Mouse (Mus musculus) frontal cortex, adult 2 months (tissue): ENCODE data around the gene Prtn3. TPM values are rescaled to one million over a fixed set of nuclear protein-coding genes. Genes with fewer than 3 reads are reported as not detected.

ENCODE experiments used
- DNase-seq, 2 experiments: peaks; one replicate each; pipeline ENCODE4 v3.0.0; 2022; ENCODE audit warnings: low spot score in 1 of 2; ENCODE audit errors: extremely low spot score in 1 of 2
- polyA plus RNA-seq: library from polyadenylated mRNA; depleted of rRNA; stranded (reverse); fragments of >200 nt; gene quantifications from 2 replicates; pipeline ENCODE4 v1.2.3, GENCODE M21; 2012

Gene Prtn3
- polyA plus RNA-seq, 1 experiment = 5.8 TPM

DNA sequence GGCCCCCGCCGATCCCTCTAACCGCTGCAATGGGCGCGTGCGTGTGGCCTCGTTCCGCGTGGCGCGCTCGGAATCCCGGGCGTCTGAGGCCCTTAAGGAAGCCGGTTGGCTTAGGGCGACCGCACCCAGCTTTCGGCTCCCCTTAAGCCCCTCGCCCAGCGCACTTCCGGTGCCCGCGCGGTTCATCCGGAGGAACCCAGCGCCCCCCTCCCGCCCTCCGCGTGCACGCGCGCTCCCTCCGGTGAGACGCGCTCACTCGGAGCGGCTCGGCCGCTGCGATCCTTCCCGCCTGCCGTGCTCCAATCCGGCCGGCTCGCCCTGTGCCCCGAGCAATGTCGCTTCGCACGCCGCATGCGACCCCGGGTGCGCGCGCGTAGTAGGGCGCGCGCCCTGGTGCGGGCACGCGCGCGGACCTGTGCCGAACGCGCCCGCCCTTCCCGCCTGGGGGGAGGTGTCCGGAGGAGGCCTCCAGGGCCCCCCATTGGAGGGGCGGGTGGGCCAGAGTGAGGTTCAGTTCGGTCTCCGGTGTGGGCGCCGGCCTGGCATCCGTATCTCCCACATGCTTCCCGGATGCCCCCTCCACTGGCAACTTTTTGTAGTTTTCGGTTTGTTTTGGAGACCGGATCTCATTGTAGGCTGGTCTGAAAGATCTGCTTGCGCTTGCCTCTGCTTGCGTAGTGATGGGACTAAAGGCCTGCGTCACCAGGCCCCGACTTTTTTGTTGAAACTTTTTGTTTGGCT, 19.3 kb upstream of the Prtn3 start:
- DNase-seq = no peak

DNA sequence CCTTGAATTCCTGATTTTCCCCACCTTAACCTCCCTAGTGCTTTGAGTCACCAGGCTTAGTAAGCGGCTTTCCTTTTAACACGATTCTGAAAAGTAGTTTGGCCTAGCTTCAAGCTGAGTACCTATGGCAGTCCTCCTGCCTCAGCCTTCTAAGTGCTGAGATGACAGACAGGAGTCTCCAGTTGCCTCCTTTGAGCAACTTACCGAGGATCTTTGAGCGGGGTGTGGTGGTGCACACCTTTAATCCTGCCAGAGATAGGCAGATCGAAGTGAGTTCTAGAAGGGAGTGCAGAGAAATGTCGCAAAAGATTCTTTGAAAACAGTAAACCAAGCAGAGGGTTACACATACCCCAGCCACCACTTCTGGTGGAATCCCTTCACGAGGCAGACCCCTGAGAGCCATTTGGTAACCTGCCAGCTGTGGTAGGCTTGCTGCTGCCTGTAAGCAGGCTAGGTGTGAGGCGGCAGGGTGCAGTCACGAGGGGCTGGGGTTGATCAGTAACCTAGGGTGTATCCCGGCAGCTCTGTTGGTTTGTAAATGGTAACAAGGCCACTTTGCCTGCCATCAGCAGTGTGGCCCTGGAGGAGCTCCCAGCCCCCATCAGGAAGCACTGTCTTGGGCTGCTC, 18.6 kb upstream of the Prtn3 start:
- DNase-seq = no peak

DNA sequence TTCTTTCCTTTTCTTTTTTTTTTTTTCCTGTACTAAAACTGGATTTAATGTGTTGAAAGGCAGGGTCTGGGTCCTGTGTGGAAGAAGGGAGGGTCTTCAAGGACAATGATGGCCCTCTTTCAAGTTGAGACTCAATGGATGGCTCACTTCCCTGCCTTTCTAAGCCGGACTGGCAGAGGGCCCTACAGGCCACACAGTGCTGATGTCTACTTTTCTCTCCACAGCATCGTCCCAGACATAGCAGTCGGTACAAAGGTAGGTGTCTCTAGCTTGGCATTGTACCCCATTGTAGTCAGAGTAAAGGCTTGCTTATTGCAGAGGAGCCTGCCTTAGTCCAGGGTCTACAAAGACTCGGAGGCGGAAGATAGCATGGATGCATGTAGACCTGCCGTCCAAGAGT, 18.0 kb upstream of the Prtn3 start:
- DNase-seq = no peak

DNA sequence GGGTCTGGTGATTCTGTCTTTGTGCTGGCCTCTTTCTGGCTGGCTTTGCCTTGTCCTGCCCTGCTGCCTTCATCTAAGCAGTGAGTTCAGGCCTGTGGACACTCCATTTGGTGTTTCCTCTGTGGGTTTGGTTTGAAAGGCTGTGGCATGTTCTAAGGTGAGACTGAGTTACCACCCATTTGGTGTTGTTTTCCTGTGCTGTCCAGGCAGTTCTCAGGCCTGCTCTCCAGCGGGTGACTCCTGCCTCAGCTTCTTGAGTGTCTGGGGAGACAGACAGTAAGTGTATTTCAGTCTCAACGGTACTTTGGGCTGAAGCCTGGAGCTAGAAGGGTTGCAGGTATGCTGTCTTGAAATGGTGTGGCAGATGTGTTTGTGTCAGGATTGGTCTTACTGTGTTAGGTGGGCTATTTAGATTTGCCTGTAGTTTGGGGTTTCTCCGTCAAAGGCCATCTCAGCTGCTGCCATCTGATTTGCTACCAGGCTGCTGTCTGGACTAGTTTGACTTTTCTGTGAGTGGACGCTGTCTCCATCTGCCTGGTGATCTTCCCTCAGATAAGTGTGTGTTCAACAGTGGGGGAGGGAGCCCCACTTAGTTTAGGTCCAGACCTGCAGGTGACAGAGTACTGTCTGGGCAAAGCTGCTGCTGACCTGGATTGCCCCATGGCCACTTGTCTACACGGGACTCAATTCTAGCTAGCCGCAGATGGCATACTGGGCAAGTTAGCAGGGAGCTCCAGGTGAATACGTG, 17.4 kb upstream of the Prtn3 start:
- DNase-seq = no peak

DNA sequence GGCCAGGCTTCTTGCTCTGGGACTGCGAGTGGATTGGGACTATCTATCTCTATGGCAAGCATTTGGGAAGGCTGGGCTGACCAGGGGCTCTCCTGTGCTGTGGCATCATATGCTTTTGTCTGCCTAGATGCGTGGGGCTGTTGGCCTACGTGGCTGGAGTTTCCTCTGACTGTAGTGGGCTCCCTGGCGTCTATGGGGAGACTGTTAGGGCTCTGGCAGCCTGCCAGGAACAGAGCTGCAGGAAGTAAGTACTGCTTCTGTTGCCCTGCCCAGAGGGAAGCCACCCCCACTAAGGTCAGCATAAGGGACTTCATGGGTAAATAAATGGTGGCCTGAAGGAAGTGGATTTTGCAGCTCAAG, 16.8 kb upstream of the Prtn3 start:
- DNase-seq = no peak

DNA sequence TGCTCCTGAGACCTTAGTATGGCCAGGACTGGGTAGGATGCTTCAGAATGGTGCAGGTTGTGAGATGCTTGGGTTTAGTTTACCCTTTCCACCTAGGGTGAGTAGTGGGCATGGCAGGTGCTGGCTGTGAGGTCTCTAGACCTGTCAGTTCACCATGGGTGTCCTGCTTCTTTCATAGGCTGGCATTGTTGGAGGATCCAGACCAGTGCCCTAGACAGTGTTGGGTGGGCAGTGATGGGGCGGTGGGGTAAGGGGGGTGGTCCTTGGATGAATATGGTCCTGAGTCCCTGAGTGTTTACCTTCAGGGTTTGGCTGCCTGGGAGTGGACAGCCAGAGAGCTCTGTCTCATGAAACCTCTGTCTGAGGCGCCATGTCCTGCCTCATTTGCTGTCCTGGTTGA, 16.4 kb upstream of the Prtn3 start:
- no peak for DNase-seq

DNA sequence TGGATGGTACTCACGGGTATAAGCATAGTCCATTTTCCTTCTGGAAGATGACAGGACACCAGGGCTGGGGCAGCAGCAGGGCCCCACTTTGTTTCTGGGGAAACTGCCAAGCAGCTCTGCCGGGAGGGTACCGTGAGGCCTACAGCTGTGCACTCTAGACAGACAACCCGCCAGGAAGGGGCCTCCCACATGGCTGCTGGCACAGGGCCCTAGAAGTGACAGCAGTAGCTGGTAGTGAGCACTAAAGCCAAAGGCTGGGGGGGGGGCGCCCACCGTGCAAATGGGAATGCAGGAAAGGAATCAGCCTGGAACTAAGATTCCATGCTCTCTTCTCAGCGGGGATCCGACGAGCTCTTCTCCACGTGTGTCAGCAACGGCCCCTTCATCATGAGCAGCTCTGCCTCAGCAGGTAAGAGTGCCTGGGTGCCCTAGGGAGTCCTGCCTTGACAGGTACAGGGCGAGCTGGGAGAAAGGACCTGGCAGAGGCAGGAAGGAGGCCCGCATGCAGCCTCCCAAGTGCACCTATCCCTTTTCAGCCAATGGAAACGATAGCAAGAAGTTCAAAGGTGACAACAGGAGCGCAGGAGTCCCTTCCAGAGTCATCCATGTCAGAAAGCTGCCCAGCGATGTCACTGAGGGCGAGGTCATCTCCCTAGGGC, 15.7 kb upstream of the Prtn3 start:
- DNase-seq = peak; percentile 71 to 82

DNA sequence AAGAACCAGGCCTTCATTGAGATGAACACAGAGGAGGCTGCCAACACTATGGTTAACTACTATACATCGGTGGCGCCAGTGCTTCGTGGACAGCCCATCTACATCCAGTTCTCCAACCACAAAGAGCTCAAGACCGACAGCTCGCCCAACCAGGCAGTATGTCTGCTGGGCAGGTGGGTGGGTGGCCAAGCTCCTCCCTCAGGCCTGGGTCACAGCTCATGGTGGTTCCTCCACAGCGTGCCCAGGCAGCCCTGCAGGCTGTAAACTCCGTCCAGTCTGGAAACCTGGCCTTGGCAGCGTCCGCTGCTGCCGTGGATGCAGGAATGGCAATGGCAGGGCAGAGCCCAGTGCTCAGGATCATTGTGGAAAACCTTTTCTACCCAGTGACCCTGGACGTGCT, 15.2 kb upstream of the Prtn3 start:
- DNase-seq = no peak

DNA sequence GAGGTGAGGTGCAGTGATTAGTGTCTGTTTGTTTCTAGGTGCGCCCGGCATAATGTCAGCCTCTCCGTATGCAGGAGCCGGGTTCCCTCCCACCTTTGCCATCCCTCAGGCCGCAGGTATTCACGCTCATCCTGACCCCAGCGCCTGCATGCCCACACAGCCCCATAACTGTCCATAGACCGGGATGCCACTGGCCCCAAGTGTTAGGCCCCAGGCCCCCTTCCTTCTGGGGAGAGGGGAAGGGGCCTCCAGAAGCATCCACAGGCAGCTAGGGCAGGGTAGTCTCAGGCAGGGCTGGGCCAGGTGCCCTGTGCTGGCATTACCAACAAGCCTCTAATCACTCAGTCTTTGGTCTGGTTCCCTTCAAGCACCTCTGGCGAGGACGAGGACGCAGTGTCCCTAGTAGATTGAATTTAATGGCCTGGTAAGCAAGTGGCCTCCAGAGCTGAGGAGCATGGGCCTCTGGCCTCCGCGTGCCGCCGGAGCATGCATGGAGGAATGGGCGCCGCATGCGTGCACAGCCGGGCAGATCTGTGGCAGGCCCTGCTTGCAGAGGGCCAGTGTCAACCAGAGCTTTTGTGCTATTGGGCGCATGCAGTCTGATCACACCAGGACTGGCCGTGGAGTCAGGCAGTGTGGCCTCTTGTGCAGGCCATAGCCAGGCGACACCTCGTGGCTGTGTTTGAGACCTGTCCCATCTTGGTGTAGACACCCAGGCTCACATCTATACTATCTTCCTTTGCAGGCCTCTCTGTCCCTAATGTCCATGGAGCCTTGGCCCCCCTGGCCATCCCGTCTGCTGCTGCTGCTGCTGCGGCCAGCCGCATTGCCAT, 14.0 kb upstream of the Prtn3 start:
- DNase-seq = no peak

DNA sequence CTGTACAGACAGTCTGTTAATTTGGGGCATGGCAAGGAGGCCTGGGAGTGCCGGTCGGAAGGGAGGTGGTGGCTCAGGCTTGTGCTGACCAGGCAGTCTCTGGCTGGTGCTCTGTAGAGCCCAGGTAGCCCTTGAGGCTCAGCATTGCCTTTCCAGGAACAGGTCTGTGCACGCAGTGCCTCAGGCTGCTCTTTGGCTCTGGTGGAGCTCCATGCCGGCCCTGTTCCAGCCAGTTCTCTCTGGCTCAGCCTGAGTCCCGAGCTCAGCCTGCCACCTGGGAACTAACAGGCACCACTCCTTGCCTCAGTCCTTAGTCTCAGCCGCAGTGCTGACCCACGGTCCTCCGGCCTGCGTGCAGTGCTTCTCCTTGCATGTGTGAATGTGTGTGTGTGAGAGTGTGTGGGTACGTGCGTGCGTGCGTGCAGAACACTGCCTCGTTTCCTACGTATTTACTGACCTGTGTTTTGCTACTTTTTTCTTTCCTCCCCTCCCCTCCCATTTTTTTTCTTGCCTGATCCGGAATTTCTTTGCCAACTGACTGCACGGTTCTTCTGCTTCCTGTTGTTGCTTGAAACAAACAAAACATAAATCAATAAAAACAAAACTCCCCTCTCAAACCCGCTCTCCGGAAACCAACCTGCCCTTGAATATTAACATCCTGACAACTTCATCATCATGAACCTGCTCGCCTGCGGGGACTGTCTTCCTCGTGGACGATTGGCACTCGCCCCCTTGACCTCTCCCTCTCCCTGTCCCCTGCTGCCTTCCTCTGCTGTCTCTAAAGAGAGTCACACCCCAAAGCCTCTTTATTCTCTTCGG, 12.8 kb upstream of the Prtn3 start:
- no peak for DNase-seq

DNA sequence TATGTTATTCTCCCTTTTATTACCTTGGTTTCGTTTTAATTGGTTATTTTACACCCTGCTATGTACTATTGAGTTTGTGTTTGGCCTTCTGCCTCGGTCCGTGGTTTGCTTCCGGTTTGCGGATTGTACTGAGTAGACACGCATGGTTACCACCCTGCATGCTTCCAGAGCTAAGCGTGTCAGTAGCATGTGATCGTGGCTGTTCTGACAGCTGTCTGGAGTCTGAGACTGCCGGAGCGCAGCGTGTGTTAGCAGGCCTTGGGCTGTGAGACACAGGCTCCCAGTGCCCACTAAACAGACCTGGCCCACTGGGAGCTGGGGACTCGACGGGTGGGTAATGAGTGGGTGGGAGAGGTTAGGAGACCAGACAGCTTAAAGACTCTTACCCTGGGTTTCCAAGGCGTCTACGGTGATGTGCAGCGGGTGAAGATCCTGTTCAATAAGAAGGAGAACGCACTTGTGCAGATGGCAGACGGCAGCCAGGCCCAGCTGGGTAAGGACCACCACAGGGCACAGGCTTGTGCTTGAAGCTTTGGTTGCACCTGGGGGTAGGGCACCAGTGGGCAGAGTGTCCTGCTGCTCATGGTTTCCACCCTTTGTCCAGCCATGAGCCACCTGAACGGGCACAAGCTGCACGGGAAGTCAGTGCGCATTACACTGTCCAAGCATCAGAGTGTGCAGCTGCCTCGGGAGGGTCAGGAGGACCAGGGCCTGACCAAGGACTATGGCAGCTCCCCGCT, 12.1 kb upstream of the Prtn3 start:
- no peak for DNase-seq

DNA sequence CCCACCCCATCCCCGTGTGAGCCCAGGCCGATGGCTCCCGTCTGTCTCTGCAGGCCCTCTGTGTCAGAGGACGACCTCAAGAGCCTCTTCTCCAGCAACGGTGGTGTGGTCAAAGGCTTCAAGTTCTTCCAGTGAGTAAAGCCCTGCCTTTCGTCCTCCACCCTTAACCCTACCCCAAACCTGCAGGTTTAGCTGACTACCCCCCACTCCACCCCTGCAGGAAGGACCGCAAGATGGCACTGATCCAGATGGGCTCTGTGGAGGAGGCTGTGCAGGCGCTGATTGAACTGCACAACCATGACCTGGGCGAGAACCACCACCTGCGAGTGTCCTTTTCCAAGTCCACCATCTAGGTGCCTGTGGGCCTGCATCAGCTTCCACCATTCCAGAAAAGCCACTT, 11.4 kb upstream of the Prtn3 start:
- no peak for DNase-seq

DNA sequence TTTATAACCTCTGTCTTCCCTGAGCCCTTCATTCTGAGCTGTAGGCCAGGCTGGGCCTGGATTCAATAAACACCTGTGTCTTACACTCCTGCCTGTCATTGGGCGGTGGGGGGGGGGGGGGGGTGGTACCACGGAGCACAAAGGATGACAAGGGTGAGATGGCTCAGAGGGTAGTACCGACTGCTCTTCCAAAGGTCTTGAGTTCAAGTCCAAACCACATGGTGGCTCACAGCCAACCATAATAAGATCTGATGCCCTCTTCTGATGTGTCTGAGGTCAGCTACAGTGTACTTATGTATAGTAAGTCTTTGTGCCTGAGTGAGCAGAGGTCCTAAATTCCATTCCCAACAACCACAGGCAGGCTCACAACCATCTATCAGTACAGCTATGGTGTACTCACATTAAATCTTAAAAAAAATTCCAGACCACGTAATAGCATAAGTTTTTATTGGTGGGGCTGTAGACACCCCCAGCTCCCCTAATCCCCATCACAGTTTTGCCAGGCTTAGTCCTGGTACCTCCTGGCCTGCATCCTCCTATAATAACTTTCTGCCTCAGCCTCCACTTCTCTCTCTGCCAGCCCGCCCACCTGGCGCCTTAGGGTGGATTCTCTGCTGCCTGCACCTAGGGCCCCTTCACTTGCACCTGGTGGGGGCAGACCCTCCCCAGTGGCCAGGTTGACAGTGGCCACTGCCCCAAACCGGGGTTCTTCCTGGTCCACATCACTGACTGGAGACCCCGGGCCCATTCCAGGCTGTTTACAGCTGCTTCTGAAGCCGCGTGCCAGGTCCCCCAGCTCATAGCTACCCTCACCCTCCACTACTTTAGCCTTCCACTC, 9.7 kb upstream of the Prtn3 start:
- DNase-seq = no peak

DNA sequence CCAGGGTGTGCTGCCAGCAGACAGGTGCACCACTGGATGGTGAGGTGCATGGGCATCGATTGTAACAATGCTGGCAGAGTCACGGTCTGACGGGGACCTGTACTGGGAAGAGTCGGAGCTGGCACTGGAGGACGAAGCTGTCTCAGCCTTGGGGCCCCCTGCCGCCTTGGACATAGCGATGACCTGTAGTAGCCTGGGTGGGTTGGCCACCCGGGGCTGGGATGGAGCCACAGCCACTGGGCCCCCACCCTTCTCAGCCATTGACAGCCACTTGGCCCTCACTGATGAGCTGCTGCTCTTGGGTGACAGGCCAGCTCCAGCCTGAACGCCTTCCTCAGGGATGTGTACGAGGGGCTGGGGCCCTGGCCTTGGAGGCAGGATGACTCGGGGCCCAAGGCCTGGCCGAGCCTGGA, 9.1 kb upstream of the Prtn3 start:
- no peak for DNase-seq

DNA sequence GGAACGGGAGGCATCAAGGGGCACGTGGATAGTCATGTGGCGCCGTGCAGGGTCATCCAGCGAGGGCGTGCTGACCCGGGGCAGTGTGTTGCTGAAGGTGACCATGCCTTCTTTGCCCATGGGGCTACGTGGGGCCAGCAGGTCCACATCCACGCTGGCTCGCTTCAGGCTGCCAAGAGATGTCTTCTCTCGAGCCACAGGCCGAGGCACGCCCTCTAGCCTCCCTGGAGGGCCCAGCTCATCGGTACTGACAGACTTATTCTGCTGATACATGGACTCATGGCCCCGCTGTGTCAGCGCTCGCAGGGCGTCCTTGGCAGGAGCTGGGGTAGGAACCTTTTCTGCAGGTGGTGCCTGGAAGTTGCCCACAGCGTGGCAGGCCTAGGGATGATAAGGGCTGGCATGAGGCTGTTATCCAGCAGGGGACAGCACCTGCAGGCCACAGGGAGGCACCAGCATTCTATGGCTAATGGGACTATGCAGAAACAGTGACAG, 8.4 kb upstream of the Prtn3 start:
- no peak for DNase-seq

DNA sequence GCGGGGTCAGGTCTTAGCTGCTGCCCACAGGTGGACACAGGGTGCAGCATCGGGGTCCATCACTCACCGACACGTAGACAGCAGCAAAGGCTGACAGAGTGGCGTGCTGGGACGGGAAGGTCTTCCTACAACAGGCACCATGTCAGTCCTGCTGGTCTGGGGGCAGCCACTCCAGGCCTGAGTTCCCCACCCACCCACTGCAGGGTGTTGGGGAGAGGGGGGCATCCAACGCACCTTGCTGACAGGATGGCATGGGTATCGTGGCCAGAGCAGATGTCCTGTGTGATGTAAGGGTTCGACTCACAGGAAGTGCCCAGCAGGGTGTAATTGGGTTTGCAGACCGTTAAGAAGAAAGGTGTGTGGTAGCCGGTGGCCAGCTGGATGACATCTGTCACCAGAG, 7.7 kb upstream of the Prtn3 start:
- no peak for DNase-seq

DNA sequence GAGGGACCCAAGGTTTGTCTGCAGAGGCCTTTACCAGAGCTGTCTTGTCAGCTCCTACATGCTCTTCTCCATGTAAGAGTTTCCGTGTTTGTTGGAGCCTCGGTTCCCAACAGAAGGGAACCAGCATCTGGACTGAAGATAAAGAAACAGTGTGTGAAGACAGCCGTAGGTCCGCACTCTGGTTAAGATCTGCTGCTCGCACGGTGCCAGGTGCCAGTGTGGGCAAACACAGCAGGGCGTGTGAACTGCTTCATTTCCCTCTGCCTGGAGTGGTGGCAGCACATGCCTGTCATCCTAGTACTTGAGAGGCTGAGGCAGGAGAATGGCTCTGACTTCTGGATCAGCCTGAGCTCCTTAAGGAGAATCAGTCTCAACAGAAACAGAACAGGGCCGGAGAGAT, 2.4 kb upstream of the Prtn3 start:
- no peak for DNase-seq

DNA sequence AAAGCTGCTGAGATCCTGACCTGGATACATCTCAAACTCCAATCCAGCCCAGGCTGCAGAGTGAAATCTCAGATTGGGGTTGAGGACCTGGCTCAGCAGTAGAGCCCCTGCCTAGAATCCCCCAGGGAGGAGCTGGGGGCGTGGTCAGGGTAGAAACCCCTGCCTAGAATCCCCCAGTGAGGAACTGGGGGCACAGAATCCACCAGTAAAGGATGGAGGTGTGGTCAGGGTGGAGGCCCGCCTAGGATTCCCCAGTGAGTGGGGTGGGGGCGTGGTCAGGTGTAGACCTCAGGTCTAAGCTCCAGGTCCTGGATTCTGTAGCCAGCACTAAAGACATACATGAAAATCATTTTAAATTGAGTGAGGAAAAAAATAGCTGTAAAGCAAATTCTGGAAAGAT, 1.4 kb upstream of the Prtn3 start:
- DNase-seq = no peak
